Mouse (Mus musculus) kidney, adult 2 months (tissue): ENCODE measurements around the gene Prpf4.

Source experiments
- CTCF ChIP-seq: fragments of 200-500 bp; conservative IDR thresholded peaks from 2 replicates; pipeline ENCODE4 v1.5.1; 2011; ENCODE audit warnings: low read depth, mild to moderate bottlenecking, control low read depth, low read length, moderate library complexity, mixed read lengths; ENCODE audit not compliant: insufficient read depth, insufficient read length
- POLR2A ChIP-seq: fragments of 200-500 bp; IDR thresholded peaks from one replicate; pipeline ENCODE4 v1.6.1; 2011; ENCODE audit warnings: low read depth, low read length, control low read depth

DNA sequence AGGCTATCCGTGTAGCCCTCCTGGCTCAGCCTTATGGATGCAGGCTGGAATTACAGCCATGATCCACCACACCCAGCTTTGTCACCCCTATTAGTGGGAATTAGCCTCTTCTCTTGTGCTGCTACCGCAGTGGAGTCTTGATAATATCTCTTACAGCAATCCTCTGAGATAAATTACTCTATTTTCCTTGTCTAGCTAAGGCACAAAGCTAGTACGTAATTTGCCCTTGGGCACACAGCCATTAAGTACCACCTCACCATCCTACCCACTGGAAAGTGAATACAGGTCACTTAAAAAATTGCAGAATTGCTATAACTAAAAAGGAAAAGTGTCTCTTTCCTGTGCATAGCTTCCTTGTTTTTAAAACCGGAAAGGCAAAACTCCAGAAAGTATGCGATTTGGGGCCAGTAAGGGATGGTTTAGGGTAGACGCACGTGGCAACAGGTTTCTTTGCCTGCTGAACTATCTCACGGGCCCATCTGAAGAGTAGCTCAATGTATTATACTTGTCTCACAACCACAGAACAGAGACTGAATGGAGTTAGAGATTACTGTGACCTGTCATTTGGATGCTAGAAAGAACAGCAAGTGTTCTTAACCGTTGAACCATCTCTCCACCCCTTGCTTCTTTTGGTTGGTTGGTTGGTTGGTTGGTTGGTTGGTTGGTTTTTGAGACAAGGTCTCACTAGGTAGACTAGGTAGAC is 35.6 kb upstream of the Prpf4 start:
- no peak for TF ChIP-seq POLR2A
- no peak for TF ChIP-seq CTCF
